ENCODE assay signal across 8 mouse cellular contexts in genomic region chr5:143055501-143056125, GRCm38 (mm10). TPM values are rescaled to one million over a fixed set of nuclear protein-coding genes. Genes with fewer than 3 reads are reported as not detected.
A peak's percentile ranks its signal among the peaks of the same experiment; 100 is the strongest.
DNase-seq lines count a peak whose midpoint lies in the region; ATAC-seq lines count a peak whose summit lies in the region.

No protein-coding gene starts in this region.

- DNase-seq in lung, adult 18-20 months: peak; percentile 59 to 62
- DNase-seq in lung, postnatal 10 days: no peak
- no peak for DNase-seq in liver, embryonic 11.5 days (ENCODE audit: low spot score)
- DNase-seq in cerebellum, postnatal 25 days: no peak
- no peak for DNase-seq in frontal cortex, postnatal 25 days (ENCODE audit: low spot score in 2 of 2)
- no peak for DNase-seq in midbrain, embryonic 14.5 days

- H3K4me3 ChIP-seq in heart, embryonic 12.5 days: no peak overlapping the region
- no peak overlapping the region for H3K4me3 ChIP-seq in liver, embryonic 11.5 days (ENCODE audit: low read depth, low read length)
- H3K4me3 ChIP-seq in stomach, embryonic 14.5 days (ENCODE audit: low read depth, low read length): no peak overlapping the region
- H3K4me3 ChIP-seq in midbrain, embryonic 14.5 days (replicated peaks; ENCODE audit: low read depth, low read length): no peak overlapping the region

- H3K9me3 ChIP-seq in heart, embryonic 12.5 days (replicated peaks): no peaks in the 10 kb centered on the region
- no peaks in the 10 kb centered on the region for H3K9me3 ChIP-seq in liver, embryonic 11.5 days (ENCODE audit: control insufficient read depth, low read length)
- H3K9me3 ChIP-seq in stomach, embryonic 14.5 days (ENCODE audit: control insufficient read depth, low read depth, low read length): no peaks in the 10 kb centered on the region
- no peaks in the 10 kb centered on the region for H3K9me3 ChIP-seq in midbrain, embryonic 14.5 days (ENCODE audit: control insufficient read depth, low read length)

- WGBS in heart, embryonic 12.5 days: 4% methylated on average over 3 of the region's 3 CpGs
- WGBS in liver, embryonic 11.5 days: 16% methylated on average over 3 of the region's 3 CpGs
- WGBS in stomach, embryonic 14.5 days: 54% methylated on average over 3 of the region's 3 CpGs
- WGBS in midbrain, embryonic 14.5 days: 93% methylated on average over 3 of the region's 3 CpGs

- no peak overlapping the region; the same call in 1 of the 2 replicates for H3K9ac ChIP-seq in heart, embryonic 12.5 days
- no peak overlapping the region for H3K9ac ChIP-seq in liver, embryonic 11.5 days (ENCODE audit: low read depth, low read length)
- H3K9ac ChIP-seq in stomach, embryonic 14.5 days (replicated peaks; ENCODE audit: low read depth, low read length): no peak overlapping the region; the same call in 1 of the 2 replicates
- H3K9ac ChIP-seq in midbrain, embryonic 14.5 days (replicated peaks; ENCODE audit: low read length): no peak overlapping the region

- H3K4me2 ChIP-seq in heart, embryonic 12.5 days: no peak overlapping the region
- peak overlapping the region; percentile 28; the same call in 1 of the 2 replicates for H3K4me2 ChIP-seq in liver, embryonic 11.5 days
- no peak overlapping the region for H3K4me2 ChIP-seq in stomach, embryonic 14.5 days (replicated peaks; ENCODE audit: low read depth, low read length)
- no peak overlapping the region for H3K4me2 ChIP-seq in midbrain, embryonic 14.5 days (ENCODE audit: low read length)

- no peaks in the 10 kb centered on the region for H3K27me3 ChIP-seq in heart, embryonic 12.5 days (replicated peaks)
- H3K27me3 ChIP-seq in liver, embryonic 11.5 days (replicated peaks; ENCODE audit: control insufficient read depth, insufficient read depth, low read length): no peaks in the 10 kb centered on the region
- no peaks in the 10 kb centered on the region for H3K27me3 ChIP-seq in stomach, embryonic 14.5 days (ENCODE audit: control insufficient read depth, insufficient read depth, low read length)
- H3K27me3 ChIP-seq in midbrain, embryonic 14.5 days (ENCODE audit: control insufficient read depth, insufficient read depth, low read length): no peaks in the 10 kb centered on the region

- peaks cover 84% of the 10 kb centered on the region for H3K4me1 ChIP-seq in heart, embryonic 12.5 days (replicated peaks)
- peaks cover 92% of the 10 kb centered on the region for H3K4me1 ChIP-seq in liver, embryonic 11.5 days (replicated peaks; ENCODE audit: control insufficient read depth, insufficient read depth, low read length)
- peaks cover 22% of the 10 kb centered on the region for H3K4me1 ChIP-seq in stomach, embryonic 14.5 days (ENCODE audit: control insufficient read depth, insufficient read depth, low read length)
- peaks cover 14% of the 10 kb centered on the region; the same call in 1 of the 2 replicates for H3K4me1 ChIP-seq in midbrain, embryonic 14.5 days (ENCODE audit: control insufficient read depth, insufficient read depth, low read length)

- peak; percentile 54; the same call in 1 of the 2 replicates for ATAC-seq in heart, embryonic 12.5 days (ENCODE audit: insufficient number of reproducible peaks, low FRiP score)
- no peak for ATAC-seq in liver, embryonic 11.5 days (replicated peaks; ENCODE audit: low FRiP score)
- no peak for ATAC-seq in stomach, embryonic 14.5 days (ENCODE audit: insufficient number of reproducible peaks, insufficient read depth, low FRiP score, low read depth)
- ATAC-seq in midbrain, embryonic 14.5 days (ENCODE audit: low FRiP score, low TSS enrichment): no peak

- H3K27ac ChIP-seq in heart, embryonic 12.5 days (ENCODE audit: poor library complexity, severe bottlenecking): peak overlapping the region; percentile 78
- H3K27ac ChIP-seq in liver, embryonic 11.5 days (ENCODE audit: low read depth, low read length): peak overlapping the region; percentile 100
- peak overlapping the region; percentile 72; the same call in 1 of the 2 replicates for H3K27ac ChIP-seq in stomach, embryonic 14.5 days (ENCODE audit: low read length)
- no peak overlapping the region for H3K27ac ChIP-seq in midbrain, embryonic 14.5 days (replicated peaks; ENCODE audit: low read depth, low read length)

- H3K36me3 ChIP-seq in heart, embryonic 12.5 days: peaks cover 18% of the 10 kb centered on the region
- peaks cover 7% of the 10 kb centered on the region; the same call in 1 of the 2 replicates for H3K36me3 ChIP-seq in liver, embryonic 11.5 days (ENCODE audit: control insufficient read depth, insufficient read depth, low read length)
- H3K36me3 ChIP-seq in stomach, embryonic 14.5 days (ENCODE audit: control insufficient read depth, insufficient read depth, low read length): 0 out of 2 replicates have a peak, but pooled peaks cover 3% of the 10 kb centered on the region
- peaks cover 5% of the 10 kb centered on the region for H3K36me3 ChIP-seq in midbrain, embryonic 14.5 days (ENCODE audit: control insufficient read depth, insufficient read depth, low read length)

RNA-seq across cellular contexts. Expression of gene Rnf216, which starts 57.2 kb away (rescaled TPM):
- polyA plus RNA-seq in heart, embryonic 12.5 days (2016; fragmentation: Nextera tagmentation; extraction: Ambion mirVana): 38.7 and 40.4 TPM in 2 replicates
- polyA plus RNA-seq in liver, embryonic 11.5 days (2014; fragmentation: Nextera tagmentation; extraction: Ambion mirVana): 28.7 and 34.7 TPM in 2 replicates
- polyA plus RNA-seq in stomach, embryonic 14.5 days (2014; fragmentation: Nextera tagmentation; extraction: Ambion mirVana): 50.7 and 52.1 TPM in 2 replicates
- 28.9 and 32.1 TPM in 2 replicates for polyA plus RNA-seq in midbrain, embryonic 14.5 days (2014; fragmentation: Nextera tagmentation; extraction: Ambion mirVana)

Comparison
In these comparisons a context has a peak if more than half of its experiments do, and no peak if none do; other contexts are left out.
1. DNase-seq: peak in lung, adult 18-20 months (2 of 2); none in lung, postnatal 10 days (single experiment), liver, embryonic 11.5 days (single experiment), cerebellum, postnatal 25 days (0 of 2), frontal cortex, postnatal 25 days (0 of 2) and midbrain, embryonic 14.5 days (single experiment).